Mouse (Mus musculus) C2C12 (cell line): ENCODE measurements around the gene Sort1. TPM values are rescaled to one million over a fixed set of nuclear protein-coding genes. Genes with fewer than 3 reads are reported as not detected.
"Not testable (repeated sequence)": the region's sequence is repeated elsewhere in the genome, so short reads cannot be mapped to it uniquely, and the experiment has no call there.

Experiments
- H3K27me3 ChIP-seq: one replicate; pipeline ENCODE4 v1.6.1; 2011; ENCODE audit not compliant: control insufficient read depth, insufficient read depth, insufficient read length
- H3K36me3 ChIP-seq: one replicate; pipeline ENCODE4 v1.6.1; 2011; ENCODE audit not compliant: control insufficient read depth, insufficient read depth
- H3K4me3 ChIP-seq: one replicate; pipeline ENCODE4 v1.5.1; 2011; ENCODE audit warnings: mild to moderate bottlenecking, control low read depth; ENCODE audit not compliant: poor library complexity, insufficient read depth, severe bottlenecking
- H3K79me2 ChIP-seq: one replicate; pipeline ENCODE4 v1.6.1; 2011; ENCODE audit not compliant: control insufficient read depth, insufficient read depth
- H3K79me3 ChIP-seq: one replicate; pipeline ENCODE4 v1.6.1; 2011; ENCODE audit warnings: low read depth, control low read depth
- H3ac ChIP-seq: one replicate; pipeline ENCODE3; 2011; ENCODE audit warnings: low read depth; ENCODE audit not compliant: control insufficient read depth, insufficient read length
- CEBPB ChIP-seq: IDR thresholded peaks from one replicate; pipeline ENCODE4 v1.6.1; 2011; ENCODE audit warnings: low read depth, mild to moderate bottlenecking, control low read depth, moderate library complexity
- CTCF ChIP-seq: IDR thresholded peaks from one replicate; pipeline ENCODE4 v1.5.1; 2011; ENCODE audit not compliant: control insufficient read depth, insufficient read depth, insufficient read length
- FOSL1 ChIP-seq: IDR thresholded peaks from one replicate; pipeline ENCODE4 v1.8.0; 2011; ENCODE audit warnings: mild to moderate bottlenecking, low read length; ENCODE audit not compliant: poor library complexity, insufficient read depth, severe bottlenecking
- MAX ChIP-seq: IDR thresholded peaks from one replicate; pipeline ENCODE4 v1.6.1; 2011; ENCODE audit warnings: mild to moderate bottlenecking, control low read depth
- MYOD1 ChIP-seq: IDR thresholded peaks from one replicate; pipeline ENCODE4 v1.6.1; 2011; ENCODE audit warnings: low read depth; ENCODE audit not compliant: control insufficient read depth, insufficient read length
- MYOG ChIP-seq: IDR thresholded peaks from one replicate; pipeline ENCODE4 v1.6.1; 2011; ENCODE audit not compliant: control insufficient read depth, insufficient read length; ENCODE audit errors: extremely low read depth
- USF1 ChIP-seq: IDR thresholded peaks from one replicate; pipeline ENCODE4 v1.6.1; 2011; ENCODE audit warnings: low read depth, mild to moderate bottlenecking, control low read depth, moderate library complexity
- polyA plus RNA-seq: library from polyadenylated mRNA; unstranded; fragments of >200 nt; fragmentation: generic; extraction: Trizol; gene quantifications from one replicate; pipeline ENCODE4 v1.2.1, GENCODE M21; 2012; ENCODE audit warnings: missing spikeins

Sort1 gene
- polyA plus RNA-seq, 1 experiment = 0.41 TPM

GRCm38 (mm10) chr3:108257831-108258500, 25.9 kb upstream of the Sort1 start:
- peak overlapping the region; percentile 78 for H3K4me3 ChIP-seq
- peaks cover 55% of the 10 kb centered on the region for H3K79me3 ChIP-seq
- no peak for TF ChIP-seq MAX
- no peak for TF ChIP-seq MYOD1
- TF ChIP-seq MYOG = no peak
- TF ChIP-seq USF1 = no peak
- no peak for TF ChIP-seq FOSL1
- TF ChIP-seq CTCF = no peak
- TF ChIP-seq CEBPB = no peak
- H3ac ChIP-seq = peak overlapping the region; percentile 98
- peaks cover 18% of the 10 kb centered on the region for H3K36me3 ChIP-seq
- peaks cover 77% of the 10 kb centered on the region for H3K79me2 ChIP-seq
- no peaks in the 10 kb centered on the region for H3K27me3 ChIP-seq

GRCm38 (mm10) chr3:108259319-108259718, 24.6 kb upstream of the Sort1 start:
- Histone ChIP-seq H3K4me3 (no peak overlapping the region), H3K27me3 (no peaks in the 10 kb centered on the region), H3ac (no peak overlapping the region), H3K79me2 (peaks cover 88% of the 10 kb centered on the region), H3K36me3 (peaks cover 27% of the 10 kb centered on the region), H3K79me3 (peaks cover 60% of the 10 kb centered on the region)
- TF ChIP-seq MAX (no peak), MYOG (no peak), FOSL1 (no peak), USF1 (no peak), MYOD1 (no peak), CEBPB (no peak), CTCF (no peak)

- H3K27me3 ChIP-seq, H3K4me3 ChIP-seq, H3K79me3 ChIP-seq, H3ac ChIP-seq, H3K79me2 ChIP-seq: not testable (repeated sequence)
- H3K36me3 ChIP-seq = peaks cover 55% of the 10 kb centered on the region
These were observed 4.4 kb upstream of the Sort1 start for GRCm38 (mm10) chr3:108279495-108279894.

GRCm38 (mm10) chr3:108282401-108283240, 1.3 kb upstream of the Sort1 start:
- Histone ChIP-seq H3K27me3 (peaks cover 20% of the 10 kb centered on the region), H3K36me3 (peaks cover 23% of the 10 kb centered on the region), H3K79me3 (no peaks in the 10 kb centered on the region), H3K79me2 (no peaks in the 10 kb centered on the region), H3ac (no peak overlapping the region), H3K4me3 (no peak overlapping the region)
- no peak for TF ChIP-seq MYOD1
- TF ChIP-seq MYOG = no peak
- no peak for TF ChIP-seq USF1
- no peak for TF ChIP-seq CEBPB
- no peak for TF ChIP-seq MAX
- TF ChIP-seq CTCF = no peak
- TF ChIP-seq FOSL1 = no peak

- Histone ChIP-seq H3K36me3 (peaks cover 18% of the 10 kb centered on the region), H3K4me3 (no peak overlapping the region), H3ac (no peak overlapping the region), H3K79me3 (no peaks in the 10 kb centered on the region), H3K79me2 (no peaks in the 10 kb centered on the region), H3K27me3 (peaks cover 25% of the 10 kb centered on the region)
- TF ChIP-seq FOSL1 (no peak), MYOD1 (no peak), MAX (no peak), CTCF (no peak), MYOG (no peak), CEBPB (no peak), USF1 (no peak)
These were observed 681 bp upstream of the Sort1 start for GRCm38 (mm10) chr3:108283241-108283561.
